Mouse (Mus musculus): ENCODE results near the gene Atad5.

GRCm38 (mm10) chr11:80080381-80080825 lies 8.8 kb upstream of the Atad5 start:
- TF ChIP-seq CTCF (IDR thresholded peaks at IDR 0.05; ENCODE audit: low read depth) (no peak), EP300 (optimal IDR thresholded peaks at IDR 0.05) (no peak)

Data from stomach, postnatal 0 days (tissue).